Mouse (Mus musculus) olfactory bulb, adult 2 months (tissue): ENCODE measurements around the gene Lhx1. TPM values are rescaled to one million over a fixed set of nuclear protein-coding genes. Genes with fewer than 3 reads are reported as not detected.

ENCODE experiments used
- H3K27ac ChIP-seq: fragments of 200-500 bp; 2 replicates; pipeline ENCODE4 v1.5.1; 2012; ENCODE audit warnings: low read depth, low read length; ENCODE audit not compliant: insufficient read depth
- H3K4me1 ChIP-seq: fragments of 200-500 bp; 2 replicates; pipeline ENCODE4 v1.6.1; 2012; ENCODE audit warnings: low read length; ENCODE audit not compliant: control insufficient read depth, insufficient read depth
- H3K4me3 ChIP-seq: fragments of 200-500 bp; 2 replicates; pipeline ENCODE4 v1.5.1; 2012; ENCODE audit warnings: mild to moderate bottlenecking, low read depth, low read length, moderate library complexity; ENCODE audit not compliant: insufficient read depth
- CTCF ChIP-seq: fragments of 200-500 bp; IDR thresholded peaks from 2 replicates; pipeline ENCODE4 v1.5.1; 2012; ENCODE audit warnings: low read depth, mild to moderate bottlenecking, low read length, moderate library complexity; ENCODE audit not compliant: insufficient read depth
- POLR2A ChIP-seq: fragments of 200-500 bp; IDR thresholded peaks from 2 replicates; pipeline ENCODE4 v1.6.1; 2012; ENCODE audit warnings: mild to moderate bottlenecking, low read depth, low read length, moderate library complexity; ENCODE audit not compliant: insufficient read depth
- WGBS: fragments of 180-500 bp; shearing (Covaris S2); methylation state at CpG from one replicate; pipeline ENCODE4 v1.1.7; 2018; 5-methylcytosine and 5-hydroxymethylcytosine counted together
- polyA plus RNA-seq: library from polyadenylated mRNA; stranded (reverse); fragments of >200 nt; gene quantifications from 2 replicates; pipeline ENCODE4 v1.2.4, GENCODE M21; 2012; ENCODE audit warnings: low replicate concordance; ENCODE audit not compliant: missing spikeins, insufficient read depth, insufficient read length

Gene Lhx1
- polyA plus RNA-seq, 1 experiment: not detected

- no peak overlapping the region for H3K4me3 ChIP-seq
Measured at GRCm38 (mm10) chr11:84529143-84529755, 3.9 kb upstream of the Lhx1 start.

DNA sequence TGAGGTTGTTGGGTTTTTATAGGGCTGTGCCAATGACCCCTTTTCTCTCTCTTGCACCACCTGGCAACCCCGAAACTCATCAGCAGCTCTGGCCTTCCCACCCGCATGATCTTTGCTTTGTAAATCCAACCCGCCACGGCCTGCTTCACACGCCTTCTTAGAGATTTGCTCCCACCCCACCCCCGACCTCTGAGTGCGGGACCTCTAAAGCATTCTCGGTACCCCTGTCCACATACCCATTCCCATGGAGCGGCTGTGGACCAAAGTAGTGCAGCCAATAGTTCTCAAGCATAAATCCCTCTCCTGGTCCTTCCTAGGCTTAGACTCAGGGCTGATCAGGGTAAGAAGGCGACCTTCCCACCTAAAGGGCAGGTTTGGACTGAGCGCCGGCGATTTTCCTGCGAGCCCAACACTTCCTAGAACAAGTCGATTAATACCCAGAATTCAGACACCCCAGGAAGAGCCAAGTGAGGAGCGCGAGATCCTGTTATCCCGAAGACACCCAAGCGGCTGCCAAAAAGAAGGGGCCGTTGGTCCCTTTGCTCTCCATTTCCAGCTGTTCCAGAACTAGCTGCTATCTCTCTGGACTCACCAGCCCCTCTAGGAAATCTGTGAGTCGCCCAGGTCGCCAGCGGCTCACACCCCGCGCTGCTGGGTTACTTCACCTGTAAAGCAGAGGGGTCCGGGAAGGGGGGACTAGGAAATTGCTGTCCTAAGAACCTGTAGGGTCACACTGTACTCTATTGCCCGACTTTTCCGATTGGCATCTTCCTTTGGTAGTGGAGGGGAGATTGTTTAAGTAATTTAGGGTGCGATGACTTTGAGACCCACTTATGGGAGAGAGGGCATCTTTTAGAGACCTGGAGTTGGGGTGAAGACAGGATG is 1.9 kb upstream of the Lhx1 start:
- Histone ChIP-seq H3K27ac (no peak overlapping the region), H3K4me3 (no peak overlapping the region), H3K4me1 (peaks cover 6% of the 10 kb centered on the region; the same call in 1 of the 2 replicates)
- WGBS: 5% methylated on average over 29 of the region's 29 CpGs
- TF ChIP-seq CTCF (no peak), POLR2A (no peak)

More at GRCm38 (mm10) chr11:84529143-84529755, 3.9 kb upstream of the Lhx1 start:
- peaks cover 6% of the 10 kb centered on the region; the same call in 1 of the 2 replicates for H3K4me1 ChIP-seq
- H3K27ac ChIP-seq: no peak overlapping the region
- no peak for TF ChIP-seq POLR2A
- no peak for TF ChIP-seq CTCF
- WGBS: 3% methylated on average over 24 of the region's 24 CpGs

DNA sequence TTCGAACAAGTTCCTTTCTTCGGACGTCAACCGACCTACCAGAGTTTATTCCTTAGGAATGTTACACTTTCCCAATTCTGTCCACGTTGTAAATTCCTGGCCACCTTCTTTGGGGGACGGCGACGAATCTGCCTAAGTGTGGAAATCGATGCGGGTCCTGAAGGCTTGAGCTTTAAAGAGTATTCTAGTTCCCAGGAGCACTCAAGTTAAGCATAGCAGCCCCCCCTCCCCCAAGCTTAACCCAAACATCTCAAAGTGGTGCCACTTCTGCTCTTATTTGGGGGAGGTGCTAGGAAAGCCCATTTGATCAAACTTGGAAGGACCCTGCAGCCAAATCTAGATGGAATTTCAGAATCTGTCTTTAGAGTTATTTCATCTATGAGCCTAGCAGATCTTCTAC is 1.1 kb upstream of the Lhx1 start:
- peaks cover 6% of the 10 kb centered on the region; the same call in 1 of the 2 replicates for H3K4me1 ChIP-seq
- no peak overlapping the region for H3K4me3 ChIP-seq
- WGBS: 2% methylated on average over 10 of the region's 10 CpGs
- no peak overlapping the region for H3K27ac ChIP-seq
- TF ChIP-seq POLR2A: no peak
- no peak for TF ChIP-seq CTCF

DNA sequence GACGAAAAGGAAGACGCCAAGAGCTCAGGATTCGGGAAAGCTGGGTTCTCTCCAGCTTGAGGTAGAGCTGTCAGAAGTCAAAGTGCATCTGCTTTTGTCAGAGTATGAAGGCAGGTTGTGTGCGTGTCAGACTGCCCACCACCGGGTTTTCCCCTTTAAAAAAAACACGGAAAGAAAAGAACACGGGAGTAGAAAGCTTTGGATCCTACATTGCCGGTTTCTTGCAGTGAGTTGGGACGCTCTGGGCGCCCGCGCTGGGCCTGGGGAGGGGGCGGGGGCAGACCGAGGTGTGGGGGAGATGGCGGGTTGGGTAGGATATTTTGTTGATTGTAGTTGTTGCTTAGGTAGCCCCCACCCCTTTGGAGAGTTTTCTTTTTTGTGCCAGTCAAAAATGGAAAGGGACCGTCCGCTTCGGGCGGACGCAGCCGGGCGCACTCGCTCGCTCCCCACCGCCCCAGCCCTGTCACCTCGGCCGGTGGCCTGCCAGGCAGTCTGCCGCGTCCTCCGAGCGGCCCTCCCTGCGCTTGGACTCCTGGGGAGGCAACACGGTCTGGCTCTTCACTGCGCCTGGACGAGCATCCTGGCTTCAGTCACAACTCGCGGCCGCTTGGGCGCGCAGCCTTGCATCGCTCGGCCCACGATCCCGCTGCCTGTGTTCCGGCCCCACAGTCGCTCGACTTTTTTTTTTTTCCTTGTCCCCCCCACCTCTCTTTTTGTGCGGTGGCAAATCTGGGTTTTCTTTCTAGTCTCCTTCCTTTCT is 644 bp downstream of the Lhx1 start:
- H3K4me3 ChIP-seq: no peak overlapping the region
- WGBS: 2% methylated on average over 48 of the region's 48 CpGs
- H3K4me1 ChIP-seq: peaks cover 9% of the 10 kb centered on the region; the same call in 1 of the 2 replicates
- H3K27ac ChIP-seq: no peak overlapping the region
- TF ChIP-seq POLR2A (no peak), CTCF (no peak)

- Histone ChIP-seq H3K4me3 (no peak overlapping the region), H3K27ac (no peak overlapping the region), H3K4me1 (peaks cover 9% of the 10 kb centered on the region; the same call in 1 of the 2 replicates)
- TF ChIP-seq POLR2A (no peak), CTCF (no peak)
- WGBS: 2% methylated on average over 35 of the region's 35 CpGs
Measured at GRCm38 (mm10) chr11:84523841-84524510, 1.4 kb downstream of the Lhx1 start.

DNA sequence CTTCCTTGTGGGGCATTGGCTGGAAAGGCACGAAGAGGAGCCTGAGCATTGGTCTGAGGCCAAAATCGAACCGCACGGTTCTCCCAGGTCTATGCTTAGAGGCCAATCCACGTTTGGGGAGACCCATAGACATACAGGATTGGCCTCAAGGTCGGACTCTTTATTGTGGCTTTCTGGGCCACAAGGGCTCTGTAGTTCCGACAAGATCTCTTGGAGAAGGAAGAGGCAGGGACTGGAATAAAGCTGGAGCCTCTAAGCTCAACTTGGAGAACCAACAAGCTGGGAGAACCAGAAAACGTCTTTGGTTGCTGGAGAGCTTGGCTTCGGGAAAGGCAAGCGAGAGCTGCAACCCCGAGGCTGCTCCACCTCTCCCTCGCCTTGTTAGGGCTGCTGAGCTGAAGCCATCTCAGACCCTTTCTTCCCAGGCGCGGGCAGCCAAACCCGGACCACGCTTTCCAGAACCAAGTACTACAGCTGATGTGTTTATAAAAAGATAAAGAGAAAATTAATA is 2.0 kb downstream of the Lhx1 start:
- TF ChIP-seq CTCF: no peak
- no peak for TF ChIP-seq POLR2A
- Histone ChIP-seq H3K27ac (no peak overlapping the region), H3K4me3 (no peak overlapping the region), H3K4me1 (peaks cover 9% of the 10 kb centered on the region; the same call in 1 of the 2 replicates)
- WGBS: 4% methylated on average over 16 of the region's 16 CpGs

DNA sequence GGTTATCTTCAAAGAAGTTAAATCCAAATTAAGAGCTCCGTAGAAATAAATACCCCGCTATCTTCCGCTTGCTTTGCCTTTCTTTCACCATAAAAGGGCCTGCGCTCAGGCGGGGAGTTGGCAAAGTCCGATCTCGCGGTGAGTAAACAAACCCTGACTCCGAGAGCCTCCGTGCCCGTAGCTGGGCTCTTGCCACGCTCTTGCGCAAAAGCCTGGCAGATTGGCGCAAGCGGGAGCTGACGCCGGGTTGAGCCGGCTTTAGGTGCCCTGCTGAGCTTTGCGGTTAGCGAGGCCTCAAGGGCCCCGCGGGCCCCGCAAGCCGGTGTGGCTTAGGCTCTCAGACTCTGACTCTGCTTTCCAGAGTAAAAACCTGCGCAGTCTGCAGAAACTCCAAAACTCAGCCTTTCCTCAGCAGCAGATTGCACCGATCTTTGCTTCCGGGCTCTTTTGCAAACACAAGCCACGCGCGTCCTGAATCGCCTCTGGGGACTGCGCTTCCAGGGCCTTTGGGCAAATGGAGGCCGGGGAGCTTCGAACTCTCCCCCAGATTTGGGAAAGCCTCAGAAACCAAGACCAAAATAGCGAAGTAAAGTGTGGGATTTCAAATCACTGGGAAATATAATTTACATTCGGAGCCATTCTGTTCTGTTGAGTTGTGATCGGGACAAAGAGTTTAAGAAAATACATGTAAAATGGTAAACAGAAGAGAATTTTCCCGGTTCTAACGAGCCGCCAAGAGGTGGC is 2.6 kb downstream of the Lhx1 start:
- Histone ChIP-seq H3K27ac (no peak overlapping the region), H3K4me3 (no peak overlapping the region)

More for the DNA sequence above, 2.6 kb downstream of the Lhx1 start:
- TF ChIP-seq CTCF (no peak), POLR2A (no peak)
- WGBS: 3% methylated on average over 40 of the region's 40 CpGs
- peaks cover 9% of the 10 kb centered on the region; the same call in 1 of the 2 replicates for H3K4me1 ChIP-seq
